Mouse (Mus musculus): Measurements from ENCODE around the gene Prl8a2. TPM values are rescaled to one million over a fixed set of nuclear protein-coding genes. Genes with fewer than 3 reads are reported as not detected.

The Prl8a2 gene
- not detected for total RNA-seq (2021)

DNA sequence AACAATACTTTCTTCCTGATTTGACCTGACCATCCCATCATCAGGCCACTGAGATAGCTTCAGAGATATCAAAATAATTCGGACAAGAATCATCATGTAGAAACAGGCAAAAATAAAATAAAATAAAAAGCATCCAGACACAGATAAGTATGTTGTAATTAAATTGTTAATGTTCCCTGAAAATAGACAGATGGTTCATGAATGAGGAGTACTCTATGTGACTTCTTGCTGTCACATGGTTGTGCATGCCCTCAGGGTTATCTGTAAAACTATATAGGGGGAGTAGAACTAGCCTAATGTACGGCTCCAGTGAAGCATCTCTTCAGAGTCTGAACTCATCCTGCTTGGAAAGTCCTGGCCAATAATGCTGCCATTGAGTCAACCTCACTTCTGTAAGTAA lies at the start of gene Prl8a2:
TSS of gene Prl8a2 (plus strand) at position 301 of the 400 bp plus-strand sequence.
- intact Hi-C loops (cut with DNase I) = no loop called here
- DNase-seq (ENCODE audit: extremely low spot score in 1 of 2, low spot score in 2 of 2) = no peak

DNA sequence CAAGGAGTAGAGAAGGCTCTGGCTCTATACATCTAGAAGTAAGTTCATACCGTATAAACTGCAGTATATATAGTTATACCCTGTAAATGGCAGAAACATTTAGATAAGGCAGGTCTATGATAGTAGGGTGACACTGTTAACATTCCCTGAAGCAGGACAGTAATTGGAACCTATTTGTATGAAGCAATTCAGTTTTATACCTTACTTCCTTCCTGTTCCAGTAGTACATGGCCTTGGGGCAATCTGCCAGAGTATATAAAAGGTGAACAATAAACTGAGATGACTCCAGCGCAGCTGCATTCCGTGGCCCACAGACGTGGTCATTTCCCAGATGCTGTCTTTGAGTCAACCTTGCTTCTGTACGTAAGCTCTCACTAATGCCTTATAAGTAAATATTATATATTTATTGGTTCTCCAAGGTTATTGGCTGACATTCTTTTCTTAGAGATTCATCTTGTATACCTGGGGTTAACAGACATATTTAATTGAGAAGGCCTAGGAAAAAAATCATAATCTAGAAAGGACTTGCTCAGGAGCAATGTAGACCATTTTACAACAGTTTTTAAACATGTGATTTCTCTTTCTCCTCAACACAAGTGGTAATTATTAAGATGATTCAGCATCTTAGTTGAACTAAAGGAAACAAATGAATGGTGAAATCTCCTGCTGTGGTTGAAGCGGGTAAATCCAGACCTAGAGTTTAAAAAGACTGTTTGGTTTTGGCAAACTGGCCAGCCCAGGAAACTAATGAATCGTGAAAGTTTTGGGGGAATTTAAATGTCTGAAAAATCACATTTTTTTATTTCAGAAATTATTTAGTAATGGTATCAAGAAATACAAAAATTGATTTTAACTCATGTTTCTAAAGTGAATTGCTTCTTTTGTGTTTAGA lies 32.9 kb upstream of the Prl8a2 start, which contains the start of gene Prl6a1:
TSS of gene Prl6a1 (plus strand) at position 294 of the 892 bp plus-strand sequence.
- no peak for DNase-seq (ENCODE audit: extremely low spot score in 1 of 2, low spot score in 2 of 2)
- intact Hi-C loops (cut with DNase I) = no loop called here

DNA sequence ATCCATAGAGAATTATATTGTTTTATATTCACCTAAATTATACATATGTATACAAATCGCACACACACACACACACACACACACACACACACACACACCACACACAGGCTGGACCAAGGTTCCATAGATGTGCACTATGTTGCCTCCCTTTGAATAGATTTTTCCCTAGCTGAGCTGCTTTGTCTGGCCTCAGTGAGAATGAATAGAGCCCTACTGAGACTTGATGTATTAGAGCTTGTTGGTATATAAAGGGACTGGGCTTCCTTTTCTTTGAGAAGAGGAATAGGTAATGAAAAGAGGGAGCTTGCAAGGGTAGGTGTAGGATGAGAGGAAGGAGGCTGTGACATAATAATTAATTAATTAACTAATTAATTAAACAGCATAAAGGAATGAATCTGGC lies 10.5 kb upstream of the Prl8a2 start:
- no peak for DNase-seq (ENCODE audit: extremely low spot score in 1 of 2, low spot score in 2 of 2)
- intact Hi-C loops (cut with DNase I) = no loop called here

DNA sequence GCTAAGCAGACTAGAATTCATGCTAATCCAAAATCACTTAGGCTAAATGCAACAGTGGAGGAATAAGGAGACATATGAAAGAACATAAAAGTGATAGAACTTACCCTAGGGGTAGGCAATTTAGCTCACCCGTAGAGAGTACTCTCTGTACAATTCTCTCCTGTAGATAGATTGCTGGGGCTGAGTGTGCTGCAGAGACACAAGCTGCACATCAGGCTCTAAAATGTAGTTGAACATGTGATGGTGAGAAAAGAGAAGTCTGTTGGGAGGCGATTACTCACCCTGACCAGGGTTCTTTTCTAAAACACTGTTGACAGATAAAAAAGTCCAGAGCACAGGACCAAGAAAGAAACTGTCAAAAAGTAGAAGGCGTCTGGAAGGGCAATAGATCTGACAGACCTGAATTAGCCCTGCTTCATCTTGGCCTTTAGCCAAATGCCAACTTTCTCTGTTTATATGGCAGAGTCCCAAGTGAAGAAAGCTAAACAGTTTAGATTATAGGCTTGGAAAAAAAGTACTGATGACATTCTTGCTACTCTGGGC lies 2.7 kb upstream of the Prl8a2 start:
- intact Hi-C loops (cut with DNase I) = no loop called here
- no peak for DNase-seq (ENCODE audit: extremely low spot score in 1 of 2, low spot score in 2 of 2)

DNA sequence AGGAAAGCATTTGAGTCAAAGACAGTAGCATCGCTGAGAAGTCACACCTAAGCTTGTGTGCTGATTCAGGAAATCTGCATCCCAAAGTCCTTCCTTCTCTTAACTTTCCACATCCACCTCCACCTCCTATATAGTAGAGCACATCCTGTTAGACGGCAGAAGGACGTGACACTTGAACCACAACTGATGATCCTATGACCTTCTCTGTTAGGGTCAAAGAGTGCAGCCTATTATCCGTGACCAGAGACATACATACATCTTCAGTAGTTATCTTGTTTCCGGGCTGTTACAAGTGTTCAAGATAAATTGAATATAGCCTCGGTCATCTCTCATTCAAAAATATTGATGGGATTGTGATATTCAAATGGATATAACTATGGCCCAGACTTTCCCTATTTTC lies 45.3 kb downstream of the Prl8a2 start, which contains the start of gene Prl2b1:
TSS of gene Prl2b1 (minus strand) at position 101 of the 400 bp plus-strand sequence.
- no peak for DNase-seq (ENCODE audit: extremely low spot score in 1 of 2, low spot score in 2 of 2)
- intact Hi-C loops (cut with DNase I) = no loop called here

DNA sequence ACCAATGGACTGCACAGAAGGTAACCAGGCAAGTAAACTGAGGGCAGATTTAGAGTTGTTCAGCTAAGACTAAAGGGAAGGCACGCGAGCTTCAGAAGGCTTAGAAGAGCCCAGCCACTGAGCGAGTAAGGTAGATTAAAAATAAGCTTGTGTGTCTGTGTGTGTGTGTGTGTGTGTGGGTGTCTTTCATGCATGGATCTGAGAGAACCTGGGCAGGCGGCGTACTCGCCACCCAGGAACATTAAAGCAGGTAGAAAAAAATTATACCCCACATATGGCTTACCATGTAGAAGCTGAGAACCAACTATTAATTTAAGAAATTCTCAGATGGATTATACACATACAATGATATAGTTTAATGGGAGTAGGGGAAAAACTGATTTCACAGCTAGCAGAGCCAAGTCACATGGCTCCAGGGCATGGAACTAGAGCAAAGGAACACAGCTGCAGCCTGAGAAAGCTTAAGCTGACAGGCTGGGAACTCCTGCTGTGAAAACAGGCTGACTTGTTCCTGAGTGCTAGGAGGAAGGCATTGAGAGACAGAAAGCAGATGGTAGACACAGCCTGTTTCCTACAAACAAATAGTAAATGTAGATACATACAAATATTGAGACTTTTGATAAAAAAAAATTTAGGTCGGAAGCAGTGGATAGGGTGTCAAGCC lies 53.7 kb downstream of the Prl8a2 start:
- intact Hi-C loops (cut with DNase I) = no loop called here
- DNase-seq (ENCODE audit: extremely low spot score in 1 of 2, low spot score in 2 of 2) = peak in 1 of 2 experiments; percentile 33

Other genes starting within 250 kb of the Prl8a2 start
- gene Prl3d2, start 224.0 kb upstream of the Prl8a2 start, total RNA-seq (2021) = not detected
- gene Prl3d3, start 188.9 kb upstream of the Prl8a2 start, total RNA-seq (2021) = not detected
- gene Prl3c1, start 149.0 kb upstream of the Prl8a2 start, total RNA-seq (2021) = not detected
- gene Prl3b1, start 103.8 kb upstream of the Prl8a2 start, total RNA-seq (2021) = not detected
- gene Prl3a1, start 86.2 kb upstream of the Prl8a2 start, total RNA-seq (2021) = not detected
- not detected for gene Prl6a1, start 33.0 kb upstream of the Prl8a2 start, total RNA-seq (2021)
- not detected for gene Prl2b1, start 45.2 kb downstream of the Prl8a2 start, total RNA-seq (2021)
- not detected for gene Prl8a6, start 93.0 kb downstream of the Prl8a2 start, total RNA-seq (2021)
- not detected for gene Prl8a8, start 167.5 kb downstream of the Prl8a2 start, total RNA-seq (2021)
- not detected for gene Prl8a9, start 218.9 kb downstream of the Prl8a2 start, total RNA-seq (2021)
- gene Prl8a1, start 236.5 kb downstream of the Prl8a2 start, total RNA-seq (2021) = not detected